Mouse (Mus musculus): ENCODE results near the gene Catsperd.

- peak; percentile 88; the same call in 1 of the 2 replicates for TF ChIP-seq MYC (IDR thresholded peaks at IDR 0.05; ENCODE audit: low read depth, low read length)
- no peak for TF ChIP-seq UBTF (IDR thresholded peaks at IDR 0.05; ENCODE audit: low read depth, low read length)
These were observed 14.6 kb upstream of the Catsperd start, which contains the start of gene Rpl36 for GRCm38 (mm10) chr17:56613236-56613844.
